Mouse (Mus musculus) liver, embryonic 11.5 days (tissue): ENCODE results near the gene Rngtt. TPM values are rescaled to one million over a fixed set of nuclear protein-coding genes. Genes with fewer than 3 reads are reported as not detected.
A peak's percentile ranks its signal among the peaks of the same experiment; 100 is the strongest.

ENCODE experiments used
- ATAC-seq: fragments of 200-750 bp; cut with Nextera tagmentation; replicated peaks from 2 replicates; pipeline ENCODE4 v1.8.0; 2017; ENCODE audit warnings: moderate number of reproducible peaks, mild to moderate bottlenecking, moderate TSS enrichment, moderate library complexity; ENCODE audit not compliant: low FRiP score
- DNase-seq: peaks from one replicate; pipeline ENCODE4 v3.0.0-alpha.2; 2017; ENCODE audit warnings: low spot score
- H3K27ac ChIP-seq: fragments of 300-500 bp; sonication (generic); 2 replicates; pipeline ENCODE4 v1.5.1; 2014; ENCODE audit warnings: mild to moderate bottlenecking, low read depth, low read length, control low read depth
- H3K27me3 ChIP-seq: fragments of 300-500 bp; sonication (generic); replicated peaks from 2 replicates; pipeline ENCODE4 v1.6.1; 2014; ENCODE audit warnings: low read length, mixed read lengths; ENCODE audit not compliant: control insufficient read depth, insufficient read depth
- H3K36me3 ChIP-seq: fragments of 300-500 bp; sonication (generic); 2 replicates; pipeline ENCODE4 v1.6.1; 2014; ENCODE audit warnings: mild to moderate bottlenecking, low read length, moderate library complexity, mixed read lengths; ENCODE audit not compliant: control insufficient read depth, insufficient read depth
- H3K4me1 ChIP-seq: fragments of 300-500 bp; sonication (generic); replicated peaks from 2 replicates; pipeline ENCODE4 v1.6.1; 2014; ENCODE audit warnings: low read length, mixed read lengths; ENCODE audit not compliant: control insufficient read depth, insufficient read depth
- H3K4me2 ChIP-seq: fragments of 300-500 bp; sonication (generic); 2 replicates; pipeline ENCODE4 v1.6.1; 2014; ENCODE audit warnings: mild to moderate bottlenecking, control low read depth, moderate library complexity
- H3K4me3 ChIP-seq: fragments of 300-500 bp; sonication (generic); 2 replicates; pipeline ENCODE4 v1.5.1; 2014; ENCODE audit warnings: low read depth, low read length, control low read depth
- H3K9ac ChIP-seq: fragments of 300-500 bp; sonication (generic); 2 replicates; pipeline ENCODE4 v1.6.1; 2014; ENCODE audit warnings: low read depth, low read length, control low read depth
- H3K9me3 ChIP-seq: fragments of 300-500 bp; sonication (generic); 2 replicates; pipeline ENCODE4 v1.6.1; 2016; ENCODE audit warnings: low read length, inconsistent platforms, mixed read lengths; ENCODE audit not compliant: control insufficient read depth
- WGBS: fragments of 180-500 bp; shearing (Covaris S2); extraction: QIAGEN DNeasy Blood & Tissue Kit; methylation state at CpG from one replicate; pipeline ENCODE4 v1.1.7; 2014; 5-methylcytosine and 5-hydroxymethylcytosine counted together
- polyA plus RNA-seq: library from polyadenylated mRNA; unstranded; fragments of >200 nt; fragmentation: Nextera tagmentation; extraction: Ambion mirVana; gene quantifications from 2 replicates; pipeline ENCODE4 v1.2.1, GENCODE M21; 2014

Rngtt gene
- polyA plus RNA-seq, 1 experiment from 2014 or later = 32.6 TPM

GRCm38 (mm10) chr4:33393437-33393836 lies 83.3 kb downstream of the Rngtt start:
- Histone ChIP-seq H3K9ac (no peak overlapping the region), H3K4me2 (no peak overlapping the region), H3K27me3 (no peaks in the 10 kb centered on the region), H3K27ac (no peak overlapping the region), H3K4me1 (no peaks in the 10 kb centered on the region), H3K9me3 (no peaks in the 10 kb centered on the region), H3K36me3 (no peaks in the 10 kb centered on the region), H3K4me3 (no peak overlapping the region)
- no peak for ATAC-seq
- WGBS = 94% methylated on average over 2 of the region's 2 CpGs
- no peak for DNase-seq

GRCm38 (mm10) chr4:33396222-33397176 lies 86.4 kb downstream of the Rngtt start:
- Histone ChIP-seq H3K4me1 (no peaks in the 10 kb centered on the region), H3K9me3 (no peaks in the 10 kb centered on the region), H3K27me3 (no peaks in the 10 kb centered on the region), H3K4me2 (no peak overlapping the region), H3K4me3 (no peak overlapping the region), H3K9ac (no peak overlapping the region), H3K27ac (no peak overlapping the region), H3K36me3 (no peaks in the 10 kb centered on the region)
- ATAC-seq = peak; percentile 73; the same call in 1 of the 2 replicates
- peak; percentile 60 for DNase-seq
- 56% methylated on average over 3 of the region's 3 CpGs for WGBS

GRCm38 (mm10) chr4:33405723-33406293 lies 95.7 kb downstream of the Rngtt start:
- H3K4me1 ChIP-seq = no peaks in the 10 kb centered on the region
- DNase-seq (no peak), ATAC-seq (no peak)
- WGBS = 84% methylated on average over 2 of the region's 2 CpGs
- H3K36me3 ChIP-seq = peaks cover 2% of the 10 kb centered on the region; the same call in 1 of the 2 replicates
- no peak overlapping the region for H3K4me3 ChIP-seq
- H3K4me2 ChIP-seq = no peak overlapping the region
- no peak overlapping the region for H3K9ac ChIP-seq
- H3K27ac ChIP-seq = no peak overlapping the region
- no peaks in the 10 kb centered on the region for H3K27me3 ChIP-seq
- H3K9me3 ChIP-seq = no peaks in the 10 kb centered on the region

- no peak for DNase-seq
- Histone ChIP-seq H3K9ac (no peak overlapping the region), H3K4me3 (no peak overlapping the region), H3K27me3 (no peaks in the 10 kb centered on the region), H3K4me1 (no peaks in the 10 kb centered on the region), H3K36me3 (no peaks in the 10 kb centered on the region), H3K9me3 (no peaks in the 10 kb centered on the region), H3K4me2 (no peak overlapping the region), H3K27ac (no peak overlapping the region)
- ATAC-seq = no peak
- 87% methylated on average over 4 of the region's 4 CpGs for WGBS
These were observed 103.7 kb downstream of the Rngtt start for GRCm38 (mm10) chr4:33413791-33414190.

GRCm38 (mm10) chr4:33414781-33415180 lies 104.7 kb downstream of the Rngtt start:
- Histone ChIP-seq H3K9me3 (no peaks in the 10 kb centered on the region), H3K36me3 (no peaks in the 10 kb centered on the region), H3K4me3 (no peak overlapping the region), H3K9ac (no peak overlapping the region), H3K4me2 (no peak overlapping the region), H3K4me1 (no peaks in the 10 kb centered on the region), H3K27me3 (no peaks in the 10 kb centered on the region), H3K27ac (no peak overlapping the region)
- DNase-seq (no peak), ATAC-seq (no peak)
- WGBS = 64% methylated on average over 4 of the region's 4 CpGs

GRCm38 (mm10) chr4:33417391-33417790 lies 107.3 kb downstream of the Rngtt start:
- no peak overlapping the region for H3K9ac ChIP-seq
- H3K27me3 ChIP-seq = no peaks in the 10 kb centered on the region
- no peak overlapping the region for H3K4me2 ChIP-seq
- H3K4me1 ChIP-seq = no peaks in the 10 kb centered on the region
- no peak for ATAC-seq
- DNase-seq = no peak
- no peaks in the 10 kb centered on the region for H3K36me3 ChIP-seq
- 85% methylated on average over 4 of the region's 4 CpGs for WGBS
- no peak overlapping the region for H3K4me3 ChIP-seq
- H3K27ac ChIP-seq = no peak overlapping the region
- H3K9me3 ChIP-seq = no peaks in the 10 kb centered on the region

- Histone ChIP-seq H3K4me2 (no peak overlapping the region), H3K4me1 (no peaks in the 10 kb centered on the region), H3K27ac (no peak overlapping the region), H3K9ac (no peak overlapping the region), H3K36me3 (no peaks in the 10 kb centered on the region), H3K27me3 (no peaks in the 10 kb centered on the region), H3K9me3 (no peaks in the 10 kb centered on the region), H3K4me3 (no peak overlapping the region)
- DNase-seq = no peak
- no peak for ATAC-seq
- 86% methylated on average over 1 of the region's 1 CpGs for WGBS
These were observed 109.5 kb downstream of the Rngtt start for GRCm38 (mm10) chr4:33419644-33420043.

- Histone ChIP-seq H3K27me3 (no peaks in the 10 kb centered on the region), H3K36me3 (no peaks in the 10 kb centered on the region), H3K27ac (no peak overlapping the region), H3K4me3 (no peak overlapping the region), H3K9ac (no peak overlapping the region), H3K9me3 (no peaks in the 10 kb centered on the region), H3K4me2 (no peak overlapping the region), H3K4me1 (no peaks in the 10 kb centered on the region)
- 66% methylated on average over 4 of the region's 4 CpGs for whole genome bisulfite sequencing
- no peak for ATAC-seq
- DNase-seq = no peak
These were observed 118.7 kb downstream of the Rngtt start for GRCm38 (mm10) chr4:33428856-33429255.

GRCm38 (mm10) chr4:33441864-33442263 lies 131.8 kb downstream of the Rngtt start:
- Histone ChIP-seq H3K4me2 (no peak overlapping the region), H3K27me3 (no peaks in the 10 kb centered on the region), H3K9ac (no peak overlapping the region), H3K27ac (no peak overlapping the region), H3K9me3 (no peaks in the 10 kb centered on the region), H3K36me3 (no peaks in the 10 kb centered on the region), H3K4me3 (no peak overlapping the region), H3K4me1 (no peaks in the 10 kb centered on the region)
- WGBS = 88% methylated on average over 6 of the region's 6 CpGs
- DNase-seq (no peak), ATAC-seq (no peak)
